Comparison of ENCODE assay signal across 20 mouse cellular contexts in genomic region chr11:48989981-48990380, GRCm38 (mm10). TPM values are rescaled to one million over a fixed set of nuclear protein-coding genes. Genes with fewer than 3 reads are reported as not detected.
A peak's percentile ranks its signal among the peaks of the same experiment; 100 is the strongest.
DNase-seq lines count a peak whose midpoint lies in the region; ATAC-seq lines count a peak whose summit lies in the region.
"Not testable (repeated sequence)": the region's sequence is repeated elsewhere in the genome, so short reads cannot be mapped to it uniquely, and the experiment has no call there.
"Had no signal": no experiment of that assay in that cellular context is flagged by ENCODE, and none has a peak within 500 bp of the region (broad histone marks: within the 10 kb centered on the region; RNA-seq: fewer than 3 reads in every experiment).

No protein-coding gene starts in this region.

- ATAC-seq in CD4-positive, CD25-positive, alpha-beta regulatory T cell, adult 4 months: peak; percentile 58
- ATAC-seq in erythroblast, adult 5-6 weeks (replicated peaks; ENCODE audit: low FRiP score, poor library complexity, severe bottlenecking): peak; percentile 79
- ATAC-seq in inflammation-experienced regulatory T-cells, adult 6 months: peak; percentile 60
- peak; percentile 53; the same call in 1 of the 2 replicates for ATAC-seq in megakaryocyte progenitor cell, adult 5-6 weeks (replicated peaks; ENCODE audit: poor library complexity)
- ATAC-seq in neutrophil, adult 5-6 weeks (ENCODE audit: extremely low read depth, insufficient number of reproducible peaks, low FRiP score, poor library complexity, severe bottlenecking): peak; percentile 37; the same call in 1 of the 2 replicates

- H3K27ac ChIP-seq in brown adipose tissue, adult 24 weeks (replicated peaks; ENCODE audit: low read depth, low read length): not testable (repeated sequence)

- DNase-seq in CD4-positive helper T cell, adult 2 months (ENCODE audit: low read depth, low spot score): peak; percentile 40
- peak; percentile 5 for DNase-seq in heart, adult 11 months

- H3K4me1 ChIP-seq in brown adipose tissue, adult 24 weeks (ENCODE audit: control insufficient read depth, insufficient read depth, insufficient read length, low read length): not testable (repeated sequence)

- H3K4me3 ChIP-seq in brown adipose tissue, adult 24 weeks (ENCODE audit: insufficient read depth, low read depth, low read length): 0 out of 2 replicates have a peak overlapping the region, but pooled peaks have one; percentile 29

RNA-seq across cellular contexts. Expression of gene Gm12185, which starts 2.0 kb away (rescaled TPM):
- polyA plus RNA-seq in CD4-positive, CD25-positive, alpha-beta regulatory T cell, adult 4 months (2017; shearing (Covaris generic)): 1 to 10 TPM; 7.0 to 8.0 TPM
- not detected in 2 replicates for polyA plus RNA-seq in brown adipose tissue, adult 24 weeks (2012; ENCODE audit: insufficient read depth, insufficient read length, missing spikeins)
- total RNA-seq in erythroblast, adult 5-6 weeks (2015; ENCODE audit: low replicate concordance): 0.19 and 0.84 TPM in 2 replicates
- total RNA-seq in erythroblast, adult 5-6 weeks (2017; ENCODE audit: low replicate concordance): 0.09 and 0.70 TPM in 2 replicates
- 1 to 10 TPM; 3.0 to 8.4 (median 5.0) TPM for polyA plus RNA-seq in inflammation-experienced regulatory T-cells, adult 6 months (2017; shearing (Covaris generic))
- 0.07 and 0.54 TPM in 2 replicates for total RNA-seq in megakaryocyte progenitor cell, adult 5-6 weeks (2015)
- total RNA-seq in megakaryocyte progenitor cell, adult 5-6 weeks (2017): 1.5 and 4.9 TPM in 2 replicates
- 1.5 and 2.3 TPM in 2 replicates for total RNA-seq in neutrophil, adult 5-6 weeks (2017)
- total RNA-seq: ES-E14; forebrain, postnatal 0 days; MEL had no signal
- polyA plus RNA-seq: embryonic facial prominence, embryonic 10.5 days; embryonic facial prominence, embryonic 12.5 days; embryonic facial prominence, embryonic 14.5 days; erythroblast, embryonic 14.5 days; forebrain, embryonic 11.5 days; forebrain, embryonic 13.5 days; forebrain, embryonic 15.5 days; forebrain, postnatal 0 days had no signal

RNA-seq across cellular contexts. Expression of gene Tgtp1, which starts 4.0 kb away (rescaled TPM):
- polyA plus RNA-seq in CD4-positive, CD25-positive, alpha-beta regulatory T cell, adult 4 months (2017; shearing (Covaris generic)): 100 to 1,000 TPM; 337 to 352 TPM
- 7.6 and 16.9 TPM in 2 replicates for polyA plus RNA-seq in brown adipose tissue, adult 24 weeks (2012; ENCODE audit: insufficient read depth, insufficient read length, missing spikeins)
- total RNA-seq in erythroblast, adult 5-6 weeks (2015; ENCODE audit: low replicate concordance): 0.42 TPM in 1 of 2 replicates, not detected in the other
- total RNA-seq in erythroblast, adult 5-6 weeks (2017; ENCODE audit: low replicate concordance): 0.85 TPM in 1 of 2 replicates, not detected in the other
- 100 to 1,000 TPM; 207 to 408 (median 255) TPM for polyA plus RNA-seq in inflammation-experienced regulatory T-cells, adult 6 months (2017; shearing (Covaris generic))
- total RNA-seq in megakaryocyte progenitor cell, adult 5-6 weeks (2015): 2.6 and 5.0 TPM in 2 replicates
- total RNA-seq in megakaryocyte progenitor cell, adult 5-6 weeks (2017): 3.0 and 7.8 TPM in 2 replicates
- 8.7 and 11.8 TPM in 2 replicates for total RNA-seq in neutrophil, adult 5-6 weeks (2017)
- total RNA-seq: MEL had no signal
- polyA plus RNA-seq: embryonic facial prominence, embryonic 10.5 days; embryonic facial prominence, embryonic 12.5 days; erythroblast, embryonic 14.5 days; forebrain, embryonic 11.5 days; forebrain, embryonic 13.5 days; forebrain, embryonic 15.5 days had no signal

RNA-seq across cellular contexts. Expression of gene 9930111J21Rik1, which starts 10.8 kb away (rescaled TPM):
- polyA plus RNA-seq in CD4-positive, CD25-positive, alpha-beta regulatory T cell, adult 4 months (2017; shearing (Covaris generic)): 100 to 1,000 TPM; 159 to 268 TPM
- 1.2 TPM in 1 of 2 replicates, not detected in the other for polyA plus RNA-seq in brown adipose tissue, adult 24 weeks (2012; ENCODE audit: insufficient read depth, insufficient read length, missing spikeins)
- total RNA-seq in erythroblast, adult 5-6 weeks (2015; ENCODE audit: low replicate concordance): 4.6 and 18.6 TPM in 2 replicates
- 1.7 and 3.7 TPM in 2 replicates for total RNA-seq in erythroblast, adult 5-6 weeks (2017; ENCODE audit: low replicate concordance)
- 100 to 1,000 TPM; 121 to 163 (median 155) TPM for polyA plus RNA-seq in inflammation-experienced regulatory T-cells, adult 6 months (2017; shearing (Covaris generic))
- total RNA-seq in megakaryocyte progenitor cell, adult 5-6 weeks (2015): 13.7 and 14.1 TPM in 2 replicates
- 7.6 and 8.2 TPM in 2 replicates for total RNA-seq in megakaryocyte progenitor cell, adult 5-6 weeks (2017)
- total RNA-seq in neutrophil, adult 5-6 weeks (2017): 94.0 and 96.4 TPM in 2 replicates
- polyA plus RNA-seq: erythroblast, embryonic 14.5 days had no signal

RNA-seq across cellular contexts. Expression of gene Olfr56, which starts 11.3 kb away (rescaled TPM):
- 1 to 10 TPM in 1 of 2 experiments, under 1 TPM in 1; 0.92 to 1.1 TPM for polyA plus RNA-seq in CD4-positive, CD25-positive, alpha-beta regulatory T cell, adult 4 months (2017; shearing (Covaris generic))
- not detected in 2 replicates for polyA plus RNA-seq in brown adipose tissue, adult 24 weeks (2012; ENCODE audit: insufficient read depth, insufficient read length, missing spikeins)
- not detected in 2 replicates for total RNA-seq in erythroblast, adult 5-6 weeks (2015; ENCODE audit: low replicate concordance)
- total RNA-seq in erythroblast, adult 5-6 weeks (2017; ENCODE audit: low replicate concordance): 1.0 and 2.0 TPM in 2 replicates
- under 1 TPM; 0.40 to 0.94 (median 0.52) TPM for polyA plus RNA-seq in inflammation-experienced regulatory T-cells, adult 6 months (2017; shearing (Covaris generic))
- 0.64 and 0.94 TPM in 2 replicates for total RNA-seq in megakaryocyte progenitor cell, adult 5-6 weeks (2015)
- 1.3 and 1.9 TPM in 2 replicates for total RNA-seq in megakaryocyte progenitor cell, adult 5-6 weeks (2017)
- total RNA-seq in neutrophil, adult 5-6 weeks (2017): 0.74 and 0.81 TPM in 2 replicates
- total RNA-seq: adrenal gland, postnatal 14 days; adrenal gland, postnatal 36 days; ES-E14; forebrain, postnatal 0 days had no signal
- polyA plus RNA-seq: embryonic facial prominence, embryonic 10.5 days; embryonic facial prominence, embryonic 12.5 days; forebrain, embryonic 11.5 days; forebrain, embryonic 13.5 days; forebrain, embryonic 15.5 days; forebrain, postnatal 0 days had no signal

RNA-seq across cellular contexts. Expression of gene Psme2b, which starts 44.0 kb away (rescaled TPM):
- polyA plus RNA-seq in CD4-positive, CD25-positive, alpha-beta regulatory T cell, adult 4 months (2017; shearing (Covaris generic)): 100 to 1,000 TPM; 248 to 283 TPM
- 4.5 and 23.2 TPM in 2 replicates for polyA plus RNA-seq in brown adipose tissue, adult 24 weeks (2012; ENCODE audit: insufficient read depth, insufficient read length, missing spikeins)
- 12.1 and 20.2 TPM in 2 replicates for total RNA-seq in erythroblast, adult 5-6 weeks (2015; ENCODE audit: low replicate concordance)
- total RNA-seq in erythroblast, adult 5-6 weeks (2017; ENCODE audit: low replicate concordance): 1.4 and 2.1 TPM in 2 replicates
- 100 to 1,000 TPM; 181 to 259 (median 225) TPM for polyA plus RNA-seq in inflammation-experienced regulatory T-cells, adult 6 months (2017; shearing (Covaris generic))
- 22.6 and 31.0 TPM in 2 replicates for total RNA-seq in megakaryocyte progenitor cell, adult 5-6 weeks (2015)
- 25.4 and 31.7 TPM in 2 replicates for total RNA-seq in megakaryocyte progenitor cell, adult 5-6 weeks (2017)
- total RNA-seq in neutrophil, adult 5-6 weeks (2017): 80.9 and 92.3 TPM in 2 replicates
